8 mouse cellular contexts compared by ENCODE assay signal in the genomic region with DNA sequence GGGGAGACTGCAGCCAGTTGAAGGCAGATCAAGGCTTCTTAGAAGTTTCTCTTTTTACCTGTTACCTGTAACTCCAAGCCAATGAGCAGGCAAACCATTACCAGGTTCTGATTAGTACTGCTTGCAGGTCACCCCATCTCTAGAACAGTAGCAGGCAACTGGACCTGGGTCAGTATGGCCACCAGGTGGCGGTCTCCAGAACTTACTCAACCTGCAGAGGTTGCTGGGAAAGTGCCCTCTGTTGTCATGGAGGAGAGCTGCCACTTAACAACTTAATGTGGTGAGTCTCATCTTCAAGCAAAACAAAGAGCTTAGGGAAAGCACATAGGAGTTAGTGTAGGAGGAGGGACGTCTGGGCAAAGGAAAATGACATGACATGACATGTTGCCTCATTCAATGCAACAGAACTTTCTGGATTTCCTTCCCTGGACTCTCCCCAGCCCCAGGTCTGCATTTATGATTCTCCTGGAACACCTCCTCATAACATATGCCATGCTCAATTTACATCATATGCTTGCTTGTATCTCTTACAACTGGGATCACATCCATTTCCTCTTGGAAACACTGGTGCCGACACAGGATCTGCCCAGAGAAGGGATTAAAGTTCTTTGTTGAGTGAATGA.
DNase-seq lines count a peak whose midpoint lies in the region; ATAC-seq lines count a peak whose summit lies in the region.

No protein-coding gene starts in this region.

- H3K27me3 ChIP-seq in midbrain, embryonic 14.5 days (ENCODE audit: control insufficient read depth, insufficient read depth, low read length), result no peaks in the 10 kb centered on the region
- H3K27me3 ChIP-seq in midbrain, embryonic 11.5 days (ENCODE audit: control insufficient read depth, insufficient read depth, low read length), result no peaks in the 10 kb centered on the region
- no peaks in the 10 kb centered on the region for H3K27me3 ChIP-seq in heart, embryonic 16.5 days (ENCODE audit: control insufficient read depth, insufficient read depth, low read length)
- H3K27me3 ChIP-seq in limb, embryonic 15.5 days, result no peaks in the 10 kb centered on the region

- H3K4me3 ChIP-seq in midbrain, embryonic 14.5 days (replicated peaks; ENCODE audit: low read depth, low read length), result no peak overlapping the region
- no peak overlapping the region for H3K4me3 ChIP-seq in midbrain, embryonic 11.5 days (ENCODE audit: low read depth, low read length)
- H3K4me3 ChIP-seq in heart, embryonic 16.5 days (ENCODE audit: low read length), result no peak overlapping the region
- no peak overlapping the region for H3K4me3 ChIP-seq in limb, embryonic 15.5 days

- DNase-seq in midbrain, embryonic 14.5 days, result peak; percentile 54
- no peak for DNase-seq in midbrain, embryonic 11.5 days (ENCODE audit: low spot score, missing footprints)
- peak; percentile 72 for DNase-seq in adrenal gland, adult 18-20 months (ENCODE audit: low spot score in 2 of 2)
- peak; percentile 41 to 57 for DNase-seq in cerebellum, postnatal 4 days (ENCODE audit: low spot score in 2 of 2)
- peak; percentile 61 for DNase-seq in skeletal muscle tissue, adult 2 months (ENCODE audit: low read depth, low spot score)
- no peak for DNase-seq in neural tube, embryonic 10.5 days (ENCODE audit: extremely low spot score, low spot score)

- H3K4me2 ChIP-seq in midbrain, embryonic 14.5 days (ENCODE audit: low read length), result no peak overlapping the region
- H3K4me2 ChIP-seq in midbrain, embryonic 11.5 days, result no peak overlapping the region
- no peak overlapping the region for H3K4me2 ChIP-seq in heart, embryonic 16.5 days (ENCODE audit: low read depth, low read length)
- no peak overlapping the region for H3K4me2 ChIP-seq in limb, embryonic 15.5 days

- H3K9me3 ChIP-seq in midbrain, embryonic 14.5 days (ENCODE audit: control insufficient read depth, low read length), result no peaks in the 10 kb centered on the region
- no peaks in the 10 kb centered on the region for H3K9me3 ChIP-seq in midbrain, embryonic 11.5 days (ENCODE audit: control insufficient read depth, low read length)
- no peaks in the 10 kb centered on the region for H3K9me3 ChIP-seq in heart, embryonic 16.5 days (replicated peaks; ENCODE audit: control insufficient read depth, low read length)
- H3K9me3 ChIP-seq in limb, embryonic 15.5 days, result no peaks in the 10 kb centered on the region

- no peaks in the 10 kb centered on the region for H3K36me3 ChIP-seq in midbrain, embryonic 14.5 days (ENCODE audit: control insufficient read depth, insufficient read depth, low read length)
- no peaks in the 10 kb centered on the region for H3K36me3 ChIP-seq in midbrain, embryonic 11.5 days (ENCODE audit: control insufficient read depth, insufficient read depth, low read length)
- H3K36me3 ChIP-seq in heart, embryonic 16.5 days (ENCODE audit: control insufficient read depth, insufficient read depth), result no peaks in the 10 kb centered on the region
- H3K36me3 ChIP-seq in limb, embryonic 15.5 days, result no peaks in the 10 kb centered on the region

- 39% methylated on average over 3 of the region's 3 CpGs for WGBS in midbrain, embryonic 14.5 days
- 36% methylated on average over 3 of the region's 3 CpGs for WGBS in midbrain, embryonic 11.5 days
- 54% methylated on average over 3 of the region's 3 CpGs for WGBS in heart, embryonic 16.5 days
- WGBS in limb, embryonic 15.5 days, result 28% methylated on average over 3 of the region's 3 CpGs

- no peak overlapping the region for H3K27ac ChIP-seq in midbrain, embryonic 14.5 days (replicated peaks; ENCODE audit: low read depth, low read length)
- H3K27ac ChIP-seq in midbrain, embryonic 11.5 days (ENCODE audit: low read depth, low read length), result no peak overlapping the region
- peak overlapping the region; percentile 4; the same call in 1 of the 2 replicates for H3K27ac ChIP-seq in heart, embryonic 16.5 days (ENCODE audit: low read length)
- peak overlapping the region; percentile 51; the same call in 1 of the 2 replicates for H3K27ac ChIP-seq in limb, embryonic 15.5 days

- ATAC-seq in midbrain, embryonic 14.5 days (ENCODE audit: low FRiP score, low TSS enrichment), result no peak
- ATAC-seq in midbrain, embryonic 11.5 days (ENCODE audit: low FRiP score), result no peak
- ATAC-seq in heart, embryonic 16.5 days (replicated peaks; ENCODE audit: extremely low read depth, insufficient read depth, low FRiP score), result no peak
- no peak for ATAC-seq in limb, embryonic 15.5 days (ENCODE audit: insufficient number of reproducible peaks, low FRiP score, low TSS enrichment, low read depth)

- H3K9ac ChIP-seq in midbrain, embryonic 14.5 days (replicated peaks; ENCODE audit: low read length), result no peak overlapping the region
- H3K9ac ChIP-seq in midbrain, embryonic 11.5 days (ENCODE audit: low read length), result no peak overlapping the region
- H3K9ac ChIP-seq in heart, embryonic 16.5 days (ENCODE audit: low read length), result no peak overlapping the region
- H3K9ac ChIP-seq in limb, embryonic 15.5 days, result no peak overlapping the region

- no peaks in the 10 kb centered on the region for H3K4me1 ChIP-seq in midbrain, embryonic 14.5 days (ENCODE audit: control insufficient read depth, insufficient read depth, low read length)
- no peaks in the 10 kb centered on the region for H3K4me1 ChIP-seq in midbrain, embryonic 11.5 days (ENCODE audit: control insufficient read depth, insufficient read depth, low read length)
- 0 out of 2 replicates have a peak, but pooled peaks cover 3% of the 10 kb centered on the region for H3K4me1 ChIP-seq in heart, embryonic 16.5 days (ENCODE audit: control insufficient read depth, insufficient read depth, low read length)
- H3K4me1 ChIP-seq in limb, embryonic 15.5 days, result peaks cover 11% of the 10 kb centered on the region; the same call in 1 of the 2 replicates

Comparison
In these comparisons a context has a peak if more than half of its experiments do, and no peak if none do; other contexts are left out.
1. DNase-seq: peak in midbrain, embryonic 14.5 days (single experiment), adrenal gland, adult 18-20 months (2 of 2), cerebellum, postnatal 4 days (2 of 2) and skeletal muscle tissue, adult 2 months (single experiment); none in midbrain, embryonic 11.5 days (single experiment) and neural tube, embryonic 10.5 days (single experiment).
2. H3K27ac ChIP-seq: peak in heart, embryonic 16.5 days (single experiment) and limb, embryonic 15.5 days (single experiment); none in midbrain, embryonic 14.5 days (single experiment) and midbrain, embryonic 11.5 days (single experiment).